Mouse (Mus musculus) layer of hippocampus, adult 2 months (tissue): ENCODE measurements at regions not wholly inside any gene's neighbourhood (a gene's known extent, or its start where the extent isn't known, plus 50 kb on each side); places are given as distances from the start of the nearest gene placed in this dataset.
A peak's percentile ranks its signal among the peaks of the same experiment; 100 is the strongest.

Source experiments
- DNase-seq, 2 experiments: peaks; one replicate each; pipeline ENCODE4 v3.0.0; 2022; ENCODE audit warnings: low spot score in 2 of 2
- H3K27ac ChIP-seq: fragments of 200-600 bp; 2 replicates; pipeline ENCODE4 v1.8.1; 2022
- H3K4me3 ChIP-seq: fragments of 200-600 bp; 2 replicates; pipeline ENCODE4 v1.8.1; 2022; ENCODE audit warnings: mild to moderate bottlenecking
- CTCF ChIP-seq: fragments of 200-600 bp; conservative IDR thresholded peaks from 2 replicates; pipeline ENCODE4 v1.8.1; 2022; ENCODE audit warnings: antibody characterized with exemption, mild to moderate bottlenecking, moderate library complexity

- no peak overlapping the region for H3K27ac ChIP-seq
- no peak for DNase-seq
- no peak overlapping the region for H3K4me3 ChIP-seq
- TF ChIP-seq CTCF, result no peak
Measured at GRCm38 (mm10) chr14:74544028-74544427, 96.6 kb upstream of the Htr2a start.

GRCm38 (mm10) chr14:74551091-74551490 lies 89.5 kb upstream of the Htr2a start:
- no peak for DNase-seq
- H3K27ac ChIP-seq, result no peak overlapping the region
- H3K4me3 ChIP-seq, result no peak overlapping the region
- no peak for TF ChIP-seq CTCF

GRCm38 (mm10) chr14:74553636-74554035 lies 87.0 kb upstream of the Htr2a start:
- peak overlapping the region; percentile 72; the same call in 1 of the 2 replicates for H3K27ac ChIP-seq
- DNase-seq, result no peak
- H3K4me3 ChIP-seq, result no peak overlapping the region
- TF ChIP-seq CTCF, result no peak

GRCm38 (mm10) chr14:74558359-74558758 lies 82.3 kb upstream of the Htr2a start:
- no peak for TF ChIP-seq CTCF
- H3K4me3 ChIP-seq, result no peak overlapping the region
- DNase-seq, result no peak
- no peak overlapping the region for H3K27ac ChIP-seq
